In genomic region chrX:103990392-103990791, GRCm38 (mm10) we compare ENCODE assay signal across 10 mouse cellular contexts. TPM values are rescaled to one million over a fixed set of nuclear protein-coding genes. Genes with fewer than 3 reads are reported as not detected.
DNase-seq lines count a peak whose midpoint lies in the region; ATAC-seq lines count a peak whose summit lies in the region.
"Had no signal": no experiment of that assay in that cellular context is flagged by ENCODE, and none has a peak within 500 bp of the region (broad histone marks: within the 10 kb centered on the region; RNA-seq: fewer than 3 reads in every experiment).

No protein-coding gene starts in this region.

- no peaks in the 10 kb centered on the region for H3K4me1 ChIP-seq in midbrain, embryonic 15.5 days
- H3K4me1 ChIP-seq: heart, embryonic 15.5 days had no signal

- no peaks in the 10 kb centered on the region for H3K9me3 ChIP-seq in midbrain, embryonic 15.5 days
- H3K9me3 ChIP-seq: embryonic facial prominence, embryonic 13.5 days; heart, embryonic 15.5 days had no signal

- H3K4me2 ChIP-seq in midbrain, embryonic 15.5 days = no peak overlapping the region
- H3K4me2 ChIP-seq: embryonic facial prominence, embryonic 13.5 days; heart, embryonic 15.5 days had no signal

- DNase-seq in heart, adult 18-20 months = peak; percentile 25 to 43
- DNase-seq in heart, postnatal 25 days (ENCODE audit: low spot score) = no peak
- DNase-seq in urinary bladder, postnatal 25 days (ENCODE audit: low spot score) = peak; percentile 18
- no peak for DNase-seq in urinary bladder, adult 2 months (ENCODE audit: low spot score)
- peak; percentile 26 for DNase-seq in kidney, postnatal 10 days
- DNase-seq in urinary bladder, postnatal 14 days (ENCODE audit: low spot score) = no peak
- no peak for DNase-seq in retina, embryonic 14.5 days (ENCODE audit: low spot score)

- no peaks in the 10 kb centered on the region for H3K36me3 ChIP-seq in midbrain, embryonic 15.5 days (replicated peaks)
- H3K36me3 ChIP-seq: embryonic facial prominence, embryonic 13.5 days; heart, embryonic 15.5 days had no signal

- H3K27ac ChIP-seq in midbrain, embryonic 15.5 days = no peak overlapping the region
- H3K27ac ChIP-seq: embryonic facial prominence, embryonic 13.5 days; heart, embryonic 15.5 days had no signal

- ATAC-seq in midbrain, embryonic 15.5 days (replicated peaks) = no peak

- WGBS in midbrain, embryonic 15.5 days = 67% methylated on average over 2 of the region's 2 CpGs

- intact Hi-C loops in heart, postnatal 25 days (cut with DNase I) = loop anchor here (2.0 to 5.0 kb wide), 2 partner anchors 72 to 513 kb away; no protein-coding TSS in a partner anchor

- no peak overlapping the region for H3K9ac ChIP-seq in midbrain, embryonic 15.5 days
- H3K9ac ChIP-seq: embryonic facial prominence, embryonic 13.5 days; heart, embryonic 15.5 days had no signal

- H3K27me3 ChIP-seq in midbrain, embryonic 15.5 days (replicated peaks) = peaks cover 24% of the 10 kb centered on the region

- no peak overlapping the region for H3K4me3 ChIP-seq in midbrain, embryonic 15.5 days
- H3K4me3 ChIP-seq: embryonic facial prominence, embryonic 13.5 days; heart, embryonic 15.5 days had no signal

RNA-seq across cellular contexts. Expression of gene Rlim, which starts 9.3 kb away (rescaled TPM):
- 10 to 100 TPM; 23.1 to 23.9 TPM for total RNA-seq in heart, adult 18-20 months (2021)
- 10 to 100 TPM; 19.8 to 23.1 TPM for total RNA-seq in heart, postnatal 25 days (2021)
- 17.6 and 20.8 TPM in 2 replicates for polyA plus RNA-seq in urinary bladder, adult 2 months (2012; rRNA removed)
- 26.7 and 29.4 TPM in 2 replicates for polyA plus RNA-seq in midbrain, embryonic 15.5 days (2015; fragmentation: Nextera tagmentation; extraction: Ambion mirVana)

Comparison
In these comparisons a context has a peak if more than half of its experiments do, and no peak if none do; other contexts are left out.
1. DNase-seq: peak in heart, adult 18-20 months (2 of 2), urinary bladder, postnatal 25 days (single experiment) and kidney, postnatal 10 days (single experiment); none in heart, postnatal 25 days (single experiment), urinary bladder, adult 2 months (single experiment), urinary bladder, postnatal 14 days (single experiment) and retina, embryonic 14.5 days (single experiment).